Mouse (Mus musculus): ENCODE data around the gene Wbp1.
A peak's percentile ranks its signal among the peaks of the same experiment; 100 is the strongest.

The Wbp1 gene

DNA sequence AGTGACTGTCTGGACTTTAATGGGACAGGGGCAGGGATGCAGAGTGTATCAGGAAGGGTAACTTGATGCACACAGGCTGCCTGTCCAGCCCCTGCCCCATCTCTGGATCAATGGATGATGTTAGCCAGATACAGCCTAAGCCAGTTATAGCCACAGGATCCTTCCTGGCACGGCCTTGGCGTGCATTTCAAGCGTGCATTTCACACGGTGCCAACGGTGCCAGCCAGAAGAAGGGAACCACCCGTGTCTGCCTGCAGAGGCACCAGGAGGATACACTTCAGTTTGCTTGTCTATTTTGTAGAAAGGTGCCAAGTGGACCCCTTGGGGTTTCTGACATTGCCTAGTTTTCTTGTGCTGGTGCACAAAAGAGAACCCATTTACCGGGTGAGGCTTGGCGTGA lies 18.7 kb upstream of the Wbp1 start:
- no peak for DNase-seq (ENCODE audit: low read depth, low spot score)

DNA sequence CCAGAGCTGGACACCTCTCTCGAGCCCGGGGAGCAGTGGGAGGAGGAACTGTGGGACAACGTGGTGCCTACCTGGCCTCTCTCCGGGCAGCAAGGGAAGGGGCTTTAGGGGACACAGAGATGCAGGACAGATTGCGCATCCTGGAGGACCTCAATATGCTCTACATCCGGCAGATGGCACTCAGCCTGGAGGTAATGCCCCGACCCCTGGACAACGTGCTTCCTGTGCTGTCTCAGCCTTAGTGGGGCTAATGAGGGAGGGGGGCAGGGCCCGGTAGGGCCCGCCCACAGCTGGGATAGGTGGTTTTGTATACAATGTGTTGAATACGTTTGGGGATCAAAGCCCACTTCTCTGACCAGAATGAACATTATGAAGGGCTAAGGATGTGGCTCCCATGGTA lies 16.7 kb upstream of the Wbp1 start:
- DNase-seq (ENCODE audit: low read depth, low spot score): no peak

DNA sequence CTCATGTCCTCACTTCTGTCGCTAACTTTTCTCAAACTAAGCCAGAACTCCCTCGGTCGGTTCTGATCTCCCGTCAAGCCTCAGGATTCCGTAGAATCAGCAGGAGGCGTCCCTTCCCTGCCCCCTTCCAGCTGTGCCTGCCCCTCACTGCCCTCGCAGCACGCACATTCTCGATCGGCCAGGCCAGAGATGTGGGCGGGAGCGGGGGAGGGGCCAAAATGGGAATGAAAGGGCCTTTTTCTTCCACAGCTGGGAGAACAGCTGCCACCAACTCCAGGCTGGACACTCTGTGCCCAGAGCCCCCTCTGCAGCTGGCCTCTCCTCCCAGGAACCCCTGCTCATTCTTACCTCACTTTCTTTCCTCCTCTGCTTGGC lies 16.2 kb upstream of the Wbp1 start:
- DNase-seq (ENCODE audit: low read depth, low spot score): peak; percentile 71

DNA sequence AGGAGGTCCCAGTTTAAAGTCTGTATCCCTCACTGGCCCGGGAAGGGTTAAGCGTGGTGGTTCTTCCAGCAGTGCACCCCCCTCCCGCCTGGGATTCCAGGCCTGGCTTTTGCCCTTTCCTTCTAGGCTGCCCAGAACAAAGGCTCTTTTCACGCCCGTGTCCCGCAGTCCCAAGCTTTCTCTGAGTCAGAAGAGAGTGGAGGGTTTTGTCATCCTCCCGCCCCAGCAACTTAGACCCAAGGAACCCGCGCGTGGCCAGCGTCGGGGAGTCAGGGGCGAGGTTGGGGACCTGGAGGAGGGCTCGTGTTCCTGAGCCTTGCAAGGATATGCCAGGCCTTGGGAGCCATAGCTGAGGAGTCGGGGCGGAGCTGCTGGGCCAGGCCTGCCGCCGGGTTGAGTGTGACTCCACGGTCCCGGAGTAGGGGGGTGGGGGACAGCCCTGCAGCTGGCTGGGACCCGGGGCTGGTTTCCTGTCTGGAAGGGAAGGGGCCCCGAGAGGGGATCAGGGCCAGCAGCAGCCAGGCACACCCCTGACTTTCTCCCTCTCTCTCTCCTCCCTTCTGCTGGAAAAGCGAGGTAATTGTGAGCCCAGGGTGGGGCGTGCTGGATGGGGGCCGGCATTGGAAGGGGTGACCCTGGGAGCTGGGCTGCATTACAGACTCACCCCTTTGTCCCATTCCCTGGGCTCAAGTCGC lies 15.7 kb upstream of the Wbp1 start:
- DNase-seq (ENCODE audit: low read depth, low spot score): peak; percentile 70

DNA sequence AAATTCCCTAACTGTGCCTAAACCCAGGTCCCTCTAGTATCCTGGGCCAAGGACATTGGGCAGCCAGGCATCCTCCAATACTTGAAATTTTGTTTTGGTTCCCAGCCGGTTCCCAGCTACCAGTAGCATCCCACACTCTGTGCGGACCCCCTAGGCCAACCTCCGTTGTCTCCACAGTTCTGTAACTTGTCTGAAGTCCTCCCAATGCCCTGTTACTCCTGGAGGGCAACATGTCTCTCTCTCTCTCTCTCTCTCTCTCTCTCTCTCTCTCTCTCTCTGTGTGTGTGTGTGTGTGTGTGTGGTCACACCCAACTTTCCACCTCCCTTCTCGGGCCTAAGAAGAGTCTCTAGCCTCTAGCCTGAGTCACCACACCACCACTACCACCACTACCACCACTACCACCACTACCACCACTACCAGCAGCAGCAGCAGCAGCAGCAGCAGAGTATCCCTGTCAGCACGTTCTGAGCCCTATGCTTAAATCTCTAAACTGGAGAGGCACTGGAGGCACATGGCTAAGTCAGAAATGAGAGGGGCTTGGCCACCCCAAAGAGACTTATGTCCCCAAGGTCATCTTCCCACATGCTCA lies 15.0 kb upstream of the Wbp1 start:
- DNase-seq (ENCODE audit: low read depth, low spot score): no peak

DNA sequence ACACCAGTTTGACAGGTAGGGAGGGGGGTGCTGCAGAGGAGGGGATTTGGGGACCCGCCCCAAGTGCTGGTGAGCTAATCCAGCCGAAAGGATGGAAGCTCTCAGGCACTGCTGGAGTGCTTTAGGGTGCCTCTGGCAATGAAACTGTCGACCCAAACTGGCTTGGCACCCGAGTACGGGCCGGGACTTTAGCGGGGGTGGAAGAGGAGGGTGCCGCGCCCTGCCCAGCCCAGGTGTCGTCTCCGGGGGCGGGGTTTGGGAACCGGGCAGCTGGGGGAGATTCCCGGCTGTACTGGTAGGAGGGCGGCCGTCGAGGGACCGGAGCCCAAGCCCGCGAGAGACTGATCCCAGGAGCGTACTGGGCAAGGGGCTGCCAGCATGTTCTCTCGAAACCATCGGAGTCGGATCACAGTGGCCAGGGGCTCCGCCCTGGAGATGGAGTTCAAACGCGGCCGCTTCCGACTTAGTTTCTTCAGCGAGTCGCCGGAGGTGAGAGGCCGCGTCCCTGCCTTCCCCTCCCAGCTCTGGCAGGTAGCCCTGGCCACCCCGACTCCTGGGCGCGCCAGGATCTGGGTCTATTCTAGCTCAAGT lies 14.3 kb upstream of the Wbp1 start:
- no peak for DNase-seq (ENCODE audit: low read depth, low spot score)

DNA sequence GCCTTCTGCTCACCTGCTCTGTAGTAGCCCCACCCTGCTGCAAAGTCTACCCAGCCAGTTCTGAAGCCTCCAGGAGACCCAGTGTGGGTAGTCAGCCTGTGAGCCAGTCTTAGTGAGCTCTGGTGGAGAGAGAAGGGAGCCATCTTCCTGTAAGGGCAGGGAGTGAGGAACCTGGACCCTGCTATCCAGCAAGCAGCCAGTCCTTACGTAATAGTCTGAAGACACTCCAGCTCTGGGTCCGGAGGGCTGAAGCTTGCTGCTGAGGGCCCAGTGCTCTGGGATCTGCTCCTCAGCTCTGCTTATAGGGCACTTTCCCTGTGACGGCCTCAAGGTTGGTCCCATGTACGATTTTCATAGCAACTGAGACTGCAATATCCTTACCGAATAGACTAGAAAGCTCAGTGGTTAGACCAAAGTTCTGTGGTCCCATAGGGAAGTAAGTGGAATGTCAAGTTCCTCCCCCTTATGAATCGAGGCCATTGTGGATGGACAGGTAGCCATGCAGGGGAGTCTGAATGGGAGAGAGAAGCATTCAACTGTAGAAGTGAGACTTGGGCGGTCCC lies 13.7 kb upstream of the Wbp1 start, which contains the start of gene Rtkn:
Rtkn (plus strand) TSS at position 513 of the 563 bp plus-strand sequence.
- DNase-seq (ENCODE audit: low read depth, low spot score): no peak

DNA sequence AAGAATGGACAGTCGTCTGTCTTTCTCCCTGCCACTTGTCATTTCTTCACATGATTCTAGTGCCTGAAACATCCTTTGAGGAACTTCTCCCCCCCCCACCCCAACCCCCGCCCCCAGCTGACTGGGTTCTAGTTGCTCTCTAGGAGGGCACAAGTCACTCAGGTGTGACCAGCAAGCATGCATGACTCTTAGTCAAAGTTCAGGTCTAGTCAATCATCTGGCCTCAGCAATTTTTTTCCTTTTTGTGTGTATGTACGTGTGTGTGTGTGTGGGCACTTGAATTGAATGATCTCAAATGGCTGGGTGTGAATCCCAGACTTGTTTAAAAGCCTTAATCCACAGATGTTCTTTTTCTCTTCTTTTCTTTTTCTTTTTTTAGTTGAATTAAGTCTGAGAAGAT lies 12.9 kb upstream of the Wbp1 start:
- DNase-seq (ENCODE audit: low read depth, low spot score): no peak

DNA sequence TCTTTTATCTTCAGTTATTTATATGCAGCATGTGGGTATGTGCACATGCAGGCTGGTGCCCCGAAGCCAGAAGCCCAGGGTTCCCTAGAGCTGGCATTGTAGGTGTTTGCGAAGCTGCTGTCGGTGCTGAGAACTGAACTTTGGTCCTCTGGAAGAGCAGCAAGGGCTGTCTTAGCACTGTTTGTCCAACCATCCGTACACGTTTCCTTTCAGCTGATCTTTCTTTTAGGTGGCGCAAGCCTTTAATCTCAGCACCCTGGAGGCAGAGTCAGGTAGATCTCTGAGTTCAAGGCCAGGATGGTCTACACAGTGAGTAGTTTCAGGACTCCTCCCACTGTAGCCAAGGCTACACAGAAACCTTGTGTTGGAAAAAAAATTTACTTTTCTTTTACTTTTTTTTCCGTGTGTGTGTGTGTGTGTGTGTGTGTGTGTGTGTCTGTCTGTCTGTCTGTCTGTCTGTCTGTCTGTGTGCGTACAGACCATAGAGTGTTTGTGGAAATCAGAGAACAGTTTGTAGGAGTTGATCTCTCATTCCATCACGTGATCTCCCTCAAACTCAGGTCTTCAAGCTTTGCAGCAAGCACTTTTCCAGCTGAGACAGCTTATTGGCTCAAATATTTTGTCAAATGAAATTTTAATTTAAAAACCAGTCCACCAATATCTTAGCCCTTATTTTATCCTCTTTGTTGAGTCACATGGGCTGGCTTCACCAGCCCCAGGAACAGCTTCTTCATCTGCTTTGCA lies 11.0 kb upstream of the Wbp1 start:
- no peak for DNase-seq (ENCODE audit: low read depth, low spot score)

DNA sequence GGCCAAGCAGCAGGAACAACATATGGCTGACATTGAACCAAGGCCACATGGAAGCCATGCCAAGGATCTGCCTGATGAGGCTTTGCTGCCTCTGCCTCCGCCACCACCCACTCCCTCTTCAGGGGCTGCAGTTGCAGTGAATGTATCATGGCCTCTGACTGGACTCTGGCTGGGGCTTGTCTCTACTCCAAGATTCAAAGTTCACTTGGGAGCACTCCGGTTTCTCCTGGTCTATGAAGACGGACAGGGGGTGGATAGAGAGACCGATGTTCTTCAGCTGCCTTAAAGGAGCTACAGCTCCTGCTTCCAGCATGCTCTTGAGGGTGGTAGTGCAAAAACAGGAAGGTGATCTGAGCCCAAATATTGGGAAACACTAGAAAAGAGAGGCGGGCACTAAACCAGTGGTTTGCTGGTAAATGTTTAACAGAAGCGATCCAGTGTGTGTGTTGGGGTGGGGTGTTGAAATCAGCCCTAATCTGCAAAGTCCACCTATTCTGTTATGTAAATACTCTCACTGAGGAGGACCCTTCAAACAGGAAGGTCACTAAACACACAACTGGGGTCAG lies 10.2 kb upstream of the Wbp1 start:
- DNase-seq (ENCODE audit: low read depth, low spot score): no peak

DNA sequence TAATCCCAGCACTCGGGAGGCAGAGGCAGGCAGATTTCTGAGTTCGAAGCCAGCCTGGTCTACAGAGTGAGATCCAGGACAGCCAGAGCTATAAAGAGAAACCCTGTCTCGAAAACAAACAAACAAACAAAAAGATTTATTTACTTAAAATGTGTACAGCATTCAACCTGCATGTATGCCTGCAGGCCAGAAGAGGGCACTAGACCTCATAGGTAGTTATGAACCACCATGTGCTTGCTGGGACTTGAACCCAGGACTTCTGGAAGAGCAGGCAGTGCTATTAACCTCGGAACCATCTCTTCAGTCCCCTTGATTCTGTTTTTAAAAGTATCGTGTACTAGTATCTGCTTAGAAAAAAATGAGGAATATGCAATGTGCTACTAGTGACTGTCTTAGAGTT lies 6.1 kb upstream of the Wbp1 start:
- DNase-seq (ENCODE audit: low read depth, low spot score): peak; percentile 55

DNA sequence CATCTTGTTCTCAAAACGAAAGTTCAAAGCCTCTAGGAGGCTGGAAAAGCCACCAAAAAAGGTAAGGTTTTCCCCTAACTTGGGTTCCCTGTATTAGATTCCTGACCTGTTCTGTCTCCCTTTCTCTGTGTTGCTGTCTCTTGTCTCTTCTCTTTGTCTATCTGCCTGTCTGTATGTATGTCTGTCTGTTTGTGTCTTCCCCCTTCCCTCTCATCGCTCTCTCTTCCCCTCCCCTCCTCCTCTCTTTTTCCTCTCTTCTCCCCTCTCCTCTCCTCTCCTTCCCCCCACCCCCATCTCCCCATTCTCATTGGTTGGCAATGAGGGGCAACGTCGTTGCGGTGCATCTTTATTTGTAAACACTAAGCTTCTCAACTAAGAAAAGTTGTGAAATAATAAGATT lies 4.0 kb upstream of the Wbp1 start, which contains the start of gene Ino80b:
Ino80b (minus strand) TSS at position 101 of the 400 bp plus-strand sequence.
- no peak for DNase-seq (ENCODE audit: low read depth, low spot score)

DNA sequence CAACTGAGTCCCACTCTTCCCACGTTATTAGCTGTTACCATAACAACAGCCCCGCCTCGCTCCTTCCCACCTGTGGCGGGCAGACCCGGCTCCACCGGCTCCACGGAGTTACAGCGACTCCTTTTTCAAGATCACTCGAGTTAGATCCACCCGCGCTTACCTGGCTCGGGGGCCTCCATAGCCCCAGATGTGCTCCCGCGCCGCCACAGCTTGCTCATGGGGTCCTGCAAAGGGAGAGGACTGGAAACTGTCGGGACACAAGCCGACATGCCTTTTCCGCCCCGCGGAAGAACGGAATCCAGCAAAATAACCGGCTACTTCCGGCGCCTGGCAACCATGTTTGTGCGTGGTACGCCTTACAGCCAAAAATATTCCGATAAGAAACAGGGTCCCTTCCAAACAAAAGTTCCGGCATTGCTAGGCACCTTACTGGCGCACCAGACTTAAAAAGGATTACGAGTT lies 3.5 kb upstream of the Wbp1 start:
- DNase-seq (ENCODE audit: low read depth, low spot score): peak; percentile 96

DNA sequence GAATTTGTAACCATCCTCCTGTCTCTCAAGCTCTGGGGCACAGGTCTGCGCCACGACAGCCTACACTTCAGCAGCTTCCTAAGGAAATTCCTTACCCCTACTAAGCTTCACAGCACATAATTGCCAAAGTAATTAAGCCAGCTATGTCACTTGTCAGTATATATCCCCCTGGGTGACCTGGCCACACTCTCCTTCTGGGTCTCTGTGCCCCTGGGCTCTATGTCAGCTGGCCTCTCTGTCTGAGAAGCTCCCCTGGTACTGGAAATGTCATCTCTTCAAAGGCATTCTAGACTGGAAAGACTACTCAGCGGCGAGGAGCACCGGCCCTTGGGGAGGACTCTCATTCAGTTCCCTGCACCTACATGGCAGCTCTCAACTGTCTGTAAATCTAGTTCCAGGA lies 1.6 kb upstream of the Wbp1 start:
- DNase-seq (ENCODE audit: low read depth, low spot score): no peak

DNA sequence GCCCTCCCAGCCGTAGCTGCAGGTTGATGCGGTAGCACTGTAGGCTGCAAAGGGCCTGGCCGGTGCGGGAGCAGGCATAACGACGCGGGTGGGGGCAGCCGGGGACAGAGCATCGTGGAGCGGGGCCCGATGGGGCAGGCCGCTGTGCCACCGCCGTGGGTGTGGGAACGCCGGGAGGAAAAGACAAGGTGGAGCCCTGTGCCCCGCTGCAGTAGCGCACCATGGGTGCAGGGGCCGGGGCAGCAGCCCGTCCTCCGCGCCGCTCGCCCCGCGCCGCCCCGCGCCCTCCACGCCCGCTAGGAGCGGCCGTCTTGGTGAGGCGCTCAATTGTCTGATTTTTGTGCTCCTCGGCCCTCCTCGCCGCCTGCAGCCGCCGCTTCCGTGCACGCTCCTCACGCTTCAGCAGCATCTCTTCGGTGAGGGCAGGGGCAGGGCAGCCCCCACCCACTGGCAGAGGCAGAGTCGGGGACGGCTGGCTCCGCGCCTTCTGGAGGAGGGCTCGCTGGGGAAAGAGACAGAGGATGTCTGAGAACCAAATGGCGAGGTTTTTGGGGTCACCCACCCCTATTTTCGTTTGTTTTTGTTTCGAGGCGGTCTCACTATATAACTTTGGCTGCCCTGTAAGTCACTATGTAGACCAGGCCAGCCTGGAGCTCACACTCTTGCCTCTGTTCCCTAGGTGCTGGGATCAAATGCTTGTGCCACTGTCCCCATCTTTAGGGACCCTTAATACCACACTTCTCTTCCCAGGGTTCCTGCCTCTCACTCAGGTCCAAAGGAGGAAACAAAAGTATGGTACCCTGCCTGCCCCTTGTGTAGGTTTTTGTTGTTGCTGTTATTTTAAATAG lies 728 bp upstream of the Wbp1 start:
- peak; percentile 50 for DNase-seq (ENCODE audit: low read depth, low spot score)

DNA sequence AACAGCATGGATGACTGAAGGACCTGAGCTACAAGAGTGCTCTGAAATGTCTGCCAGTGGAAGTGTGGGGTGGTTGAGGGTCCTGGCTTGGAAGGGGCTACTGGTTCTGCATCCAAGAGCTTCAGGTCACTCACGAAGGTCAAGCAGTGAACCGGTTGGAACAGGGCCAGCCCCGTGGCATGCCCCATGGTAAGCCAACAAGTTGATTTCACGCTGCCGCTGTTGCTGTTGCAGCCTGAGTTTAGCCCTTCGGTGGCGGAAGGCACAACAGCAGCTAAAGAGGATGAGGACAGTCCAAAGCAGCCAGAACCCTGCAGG lies 1.7 kb downstream of the Wbp1 start:
- no peak for DNase-seq (ENCODE audit: low read depth, low spot score)

DNA sequence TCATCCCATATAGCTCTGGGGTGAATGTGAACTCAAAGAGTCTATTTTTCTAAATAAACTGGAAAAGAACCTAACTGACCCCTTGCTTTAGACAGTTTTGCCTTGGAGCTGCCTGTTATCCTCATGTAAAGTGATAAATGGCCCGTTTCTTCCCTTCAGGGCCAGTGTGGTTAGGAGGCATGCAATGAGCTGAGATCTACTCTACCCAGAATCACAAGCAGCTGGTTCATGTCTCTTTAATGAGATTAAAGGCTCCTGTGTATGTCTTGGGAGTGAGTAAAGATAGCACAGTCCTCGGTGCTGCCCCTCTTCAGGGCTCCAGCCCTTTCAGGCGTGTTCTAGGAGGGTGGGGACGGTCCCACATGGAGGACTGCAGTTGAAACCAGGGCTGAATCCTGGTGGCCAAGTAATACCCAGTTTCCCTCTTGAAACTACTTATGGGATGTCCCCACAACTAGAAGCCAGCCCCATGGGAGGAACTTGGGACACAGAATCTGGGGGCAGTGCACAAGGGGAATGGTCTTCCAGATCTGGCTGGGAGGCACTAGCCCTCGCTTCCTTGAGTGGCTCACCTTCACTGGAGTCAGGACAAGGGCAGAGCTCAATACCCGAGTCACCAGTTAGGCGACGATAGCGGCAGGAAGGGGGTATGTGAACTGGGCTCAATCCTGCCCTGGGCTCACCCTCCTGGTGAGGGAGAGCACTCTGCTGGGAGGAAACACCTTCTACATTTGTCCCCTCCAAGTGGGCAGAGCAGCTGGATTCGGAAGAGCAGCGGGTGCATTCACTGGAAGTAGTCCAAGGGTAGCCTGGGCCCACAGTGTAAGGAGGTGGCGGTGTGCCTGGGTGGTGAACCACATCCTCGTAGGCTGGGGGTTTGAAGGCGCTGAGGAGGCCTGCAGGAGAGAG lies 2.3 kb downstream of the Wbp1 start:
- DNase-seq (ENCODE audit: low read depth, low spot score): no peak

DNA sequence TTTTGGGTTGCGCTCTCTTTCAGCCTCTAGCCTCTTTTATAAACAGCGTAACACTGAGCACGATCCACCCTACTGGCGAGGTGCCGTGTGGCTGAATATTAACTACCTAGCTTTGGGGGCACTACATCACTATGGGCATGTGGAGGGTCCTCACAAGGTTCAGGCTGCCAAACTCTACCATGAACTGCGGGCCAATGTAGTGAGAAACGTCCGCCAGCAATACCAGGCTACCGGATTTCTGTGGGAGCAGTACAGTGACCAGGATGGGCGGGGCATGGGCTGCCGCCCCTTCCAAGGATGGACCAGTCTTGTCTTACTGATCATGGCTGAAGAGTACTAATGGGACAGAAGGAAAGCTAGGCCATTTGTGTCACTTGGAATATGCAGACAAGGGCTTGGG lies 3.0 kb downstream of the Wbp1 start:
- DNase-seq (ENCODE audit: low read depth, low spot score): no peak

DNA sequence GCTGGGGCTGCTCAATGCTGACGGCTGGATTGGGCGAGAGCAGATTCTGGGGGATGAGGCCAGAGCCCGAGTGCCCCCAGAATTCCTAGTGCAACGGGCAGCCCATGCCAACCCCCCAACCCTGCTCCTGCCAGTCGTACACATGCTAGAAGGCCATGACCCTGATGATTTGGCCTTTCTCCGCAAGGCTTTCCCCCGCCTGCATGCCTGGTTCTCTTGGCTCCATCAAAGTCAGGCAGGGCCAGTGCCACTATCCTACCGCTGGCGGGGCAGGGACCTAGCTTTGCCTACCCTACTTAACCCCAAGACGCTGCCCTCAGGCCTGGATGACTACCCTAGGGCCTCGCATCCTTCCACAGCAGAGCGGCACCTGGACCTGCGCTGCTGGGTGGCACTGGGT lies 3.7 kb downstream of the Wbp1 start:
- DNase-seq (ENCODE audit: low read depth, low spot score): no peak

DNA sequence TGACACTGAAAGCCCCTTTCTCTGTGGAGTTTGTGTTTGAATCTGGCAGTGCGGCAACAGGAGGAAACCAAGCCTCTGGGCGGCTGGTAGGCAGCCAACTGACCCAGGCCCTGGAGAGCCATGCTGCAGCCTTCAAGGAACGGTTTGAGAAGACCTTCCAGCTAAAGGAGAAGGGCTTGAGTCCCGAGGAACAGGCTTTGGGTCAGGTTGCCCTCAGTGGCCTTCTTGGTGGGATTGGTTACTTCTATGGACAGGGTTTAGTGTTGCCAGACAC lies 4.3 kb downstream of the Wbp1 start:
- no peak for DNase-seq (ENCODE audit: low read depth, low spot score)
